Mouse (Mus musculus) fibroblast of lung, adult 2 months (primary cell): ENCODE measurements around the gene Misp.

Experiments used
- DNase-seq: peaks from one replicate; pipeline ENCODE4 v3.0.0-alpha.2; 2011; ENCODE audit warnings: low read depth

Misp gene

GRCm38 (mm10) chr10:79823011-79823410 lies 2.2 kb downstream of the Misp start:
- DNase-seq, result no peak

DNA sequence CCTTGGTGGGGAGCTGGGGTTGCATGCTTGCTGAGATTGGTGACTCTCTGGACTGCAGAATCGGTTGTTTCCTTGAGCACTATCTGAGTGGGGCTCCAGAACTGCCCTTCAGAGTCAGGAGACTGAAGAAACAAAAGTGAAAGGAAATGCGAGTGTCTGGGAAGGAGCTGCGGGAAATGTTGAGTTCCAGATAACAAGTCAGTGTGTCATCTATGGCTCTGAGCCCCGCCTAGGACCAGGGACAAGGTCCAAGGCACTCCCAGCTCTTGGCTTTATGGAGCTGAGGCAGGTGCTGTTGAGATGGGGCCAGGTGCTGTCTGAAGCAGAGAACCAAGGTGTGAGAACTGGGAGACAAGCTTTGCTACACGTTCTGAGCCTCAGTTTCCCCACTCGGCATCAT lies 3.6 kb downstream of the Misp start:
- peak; percentile 40 for DNase-seq

- no peak for DNase-seq
Observed at GRCm38 (mm10) chr10:79831583-79831982, 10.8 kb downstream of the Misp start.

DNA sequence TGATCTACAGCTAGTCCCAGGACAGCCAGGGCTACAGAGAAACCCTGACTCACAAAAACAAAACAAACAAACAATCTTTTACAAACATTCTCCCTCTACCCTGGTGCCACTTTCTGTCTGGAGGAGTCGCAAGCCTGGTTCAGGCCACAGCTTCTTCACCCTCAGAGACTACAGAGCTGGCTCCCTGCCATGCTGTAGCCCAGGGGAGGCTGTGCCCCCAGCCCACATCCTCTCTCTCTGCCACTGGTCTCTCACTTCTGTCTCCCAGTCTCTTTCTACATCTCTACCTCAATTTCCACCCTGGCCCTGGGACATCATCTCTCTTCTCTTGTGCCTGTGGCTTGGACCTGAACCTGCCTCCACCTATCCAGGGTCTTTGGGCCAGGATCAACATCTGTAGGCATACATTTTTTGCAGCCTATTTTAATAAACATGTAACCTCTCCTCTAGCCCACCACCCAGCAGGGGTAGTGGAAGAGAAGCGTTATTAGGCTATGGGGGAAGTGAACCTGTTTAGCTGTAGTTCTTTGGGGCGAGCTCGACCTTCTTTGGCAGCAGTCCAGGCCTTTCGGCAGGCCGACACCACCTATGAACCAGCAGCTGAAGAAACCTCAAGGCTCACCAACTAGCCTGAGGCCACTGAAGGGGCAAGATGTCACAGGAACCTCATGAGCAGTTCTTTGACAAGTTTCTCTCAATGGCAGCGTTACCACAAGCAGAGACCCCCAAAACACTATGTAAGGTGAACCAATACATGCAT lies 11.4 kb downstream of the Misp start:
- no peak for DNase-seq

DNA sequence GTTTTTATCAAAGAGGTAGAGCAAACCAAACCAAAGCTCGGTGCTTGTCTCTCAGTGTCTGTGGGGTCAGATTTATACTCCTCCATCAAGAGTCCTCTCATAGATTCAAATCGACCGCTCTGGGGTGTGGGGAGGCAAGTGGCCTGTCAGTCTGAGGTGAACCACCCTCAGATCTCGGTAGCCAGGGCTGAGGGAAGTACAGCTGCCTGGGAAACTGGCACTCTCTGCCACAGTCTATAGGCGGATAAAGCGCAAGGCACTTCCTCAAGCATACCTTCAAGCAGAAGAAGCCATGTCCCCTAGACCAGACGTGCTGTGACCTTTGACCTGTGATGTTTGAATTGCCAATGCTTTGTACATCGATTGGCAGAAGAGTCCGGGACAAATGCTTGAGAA lies 12.0 kb downstream of the Misp start:
- no peak for DNase-seq

DNA sequence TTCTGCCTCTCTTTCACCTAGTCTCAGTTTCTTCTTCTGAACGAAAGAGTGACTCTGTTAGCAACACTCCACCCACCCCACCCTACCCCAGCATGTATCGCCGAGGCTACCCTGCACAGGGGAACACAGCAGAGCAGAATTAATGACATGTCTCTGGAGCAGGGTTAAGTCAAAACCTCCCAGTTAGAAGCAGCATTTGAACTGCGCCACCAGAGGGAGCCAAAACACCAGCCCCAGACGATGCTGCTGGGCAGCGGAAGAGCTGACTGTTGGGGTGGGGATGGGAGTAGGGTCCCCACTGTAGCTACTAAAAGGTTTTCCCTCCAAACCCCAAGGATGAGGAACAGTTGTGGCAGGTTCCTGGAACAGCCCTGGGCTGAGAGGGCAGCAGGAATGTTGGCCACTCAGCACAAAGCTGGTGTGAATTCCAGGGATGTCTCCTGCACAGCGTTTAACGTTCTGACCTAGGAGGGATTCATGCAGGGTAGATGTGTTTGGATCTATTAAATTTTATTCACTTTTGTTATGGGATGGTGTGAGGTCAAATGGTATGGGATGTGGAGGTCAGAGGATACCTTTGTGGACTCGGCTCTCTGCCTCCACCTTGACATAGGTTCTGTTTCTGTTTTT lies 14.1 kb downstream of the Misp start:
- no peak for DNase-seq

DNA sequence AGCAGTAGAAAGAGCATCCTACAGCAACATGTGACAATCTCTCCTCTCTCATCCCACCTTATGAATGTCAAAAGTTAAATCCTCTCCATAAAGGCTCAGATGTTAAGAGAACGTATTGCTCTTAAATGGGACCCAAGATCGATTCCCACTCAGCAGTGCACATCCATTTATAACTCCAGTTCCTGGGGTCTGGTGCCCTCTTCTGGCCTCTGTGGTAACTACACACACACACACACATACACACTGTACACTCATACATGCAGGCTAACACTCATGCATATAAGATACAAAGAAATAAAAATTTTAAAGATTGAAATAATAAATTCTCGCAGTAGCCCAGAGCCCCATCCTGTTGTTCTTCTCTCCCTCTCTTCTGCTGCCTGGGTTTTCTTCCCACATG lies 16.1 kb downstream of the Misp start:
- DNase-seq, result no peak

DNA sequence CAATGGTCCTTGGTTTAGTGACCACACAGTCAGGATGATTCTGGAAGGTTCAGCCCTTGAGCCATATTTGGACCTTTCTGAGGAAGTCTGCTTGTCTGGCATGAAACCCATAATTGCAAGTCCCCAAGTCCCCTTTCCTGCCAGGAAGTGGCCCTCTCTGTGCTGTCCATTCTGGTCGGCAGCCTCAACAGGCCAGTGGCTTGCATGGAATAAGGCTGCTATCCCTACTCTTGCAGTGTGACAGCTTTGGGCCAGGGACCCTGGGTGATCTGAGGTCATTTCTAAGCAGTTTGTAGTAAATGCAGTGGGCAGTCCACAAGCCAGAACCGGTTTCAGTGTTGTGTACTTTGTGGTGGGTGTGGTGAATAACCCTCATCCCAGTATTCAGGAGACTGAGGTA lies 17.4 kb downstream of the Misp start:
- DNase-seq, result no peak

- no peak for DNase-seq
Observed at GRCm38 (mm10) chr10:79840091-79840490, 19.3 kb downstream of the Misp start.

GRCm38 (mm10) chr10:79840644-79841551 lies 20.1 kb downstream of the Misp start:
- peak; percentile 50 for DNase-seq

DNA sequence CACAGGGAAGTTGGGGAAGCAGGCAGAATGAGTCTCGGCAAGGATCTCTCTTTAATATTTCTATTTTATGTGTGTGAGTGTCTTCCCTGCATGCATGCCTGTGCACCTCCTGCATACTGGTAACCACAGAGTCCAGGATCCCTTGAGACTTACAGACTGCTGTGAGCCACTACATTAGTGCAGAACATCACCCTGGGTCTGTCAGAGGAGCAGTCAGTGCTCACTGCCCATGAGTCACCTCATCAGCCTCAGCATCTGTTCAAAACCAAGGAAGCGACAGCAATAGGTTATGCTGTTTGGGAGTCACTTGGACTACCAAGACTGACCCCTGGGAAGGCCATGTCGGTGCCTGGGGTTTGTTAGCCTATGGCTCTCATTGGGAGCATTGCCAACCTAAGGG lies 21.5 kb downstream of the Misp start:
- no peak for DNase-seq

- DNase-seq, result no peak
Observed at GRCm38 (mm10) chr10:79843476-79843875, 22.7 kb downstream of the Misp start.

- no peak for DNase-seq
Observed at GRCm38 (mm10) chr10:79846553-79846952, 25.8 kb downstream of the Misp start.

- no peak for DNase-seq
Observed at GRCm38 (mm10) chr10:79849941-79850628, 29.3 kb downstream of the Misp start.

DNA sequence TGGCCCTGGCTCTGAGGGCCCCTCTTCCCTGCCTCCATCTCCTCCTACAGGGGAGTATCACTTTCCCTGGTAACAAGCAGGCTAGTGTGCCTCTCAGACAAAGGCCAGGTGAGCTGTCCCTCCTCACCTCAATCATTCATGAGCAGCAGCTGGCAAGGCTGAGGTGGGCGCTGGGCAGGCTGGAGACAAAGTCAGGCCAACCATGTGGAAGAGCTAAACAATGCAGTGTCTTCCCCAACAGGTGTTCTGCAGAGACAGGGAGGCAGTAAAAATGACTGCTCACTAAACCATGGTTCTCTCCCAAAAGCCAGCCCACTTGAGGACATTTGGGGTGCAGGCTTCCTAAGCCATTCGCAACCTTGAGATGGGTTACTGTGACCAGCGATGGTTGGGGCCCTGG lies 30.9 kb downstream of the Misp start:
- DNase-seq, result no peak

DNA sequence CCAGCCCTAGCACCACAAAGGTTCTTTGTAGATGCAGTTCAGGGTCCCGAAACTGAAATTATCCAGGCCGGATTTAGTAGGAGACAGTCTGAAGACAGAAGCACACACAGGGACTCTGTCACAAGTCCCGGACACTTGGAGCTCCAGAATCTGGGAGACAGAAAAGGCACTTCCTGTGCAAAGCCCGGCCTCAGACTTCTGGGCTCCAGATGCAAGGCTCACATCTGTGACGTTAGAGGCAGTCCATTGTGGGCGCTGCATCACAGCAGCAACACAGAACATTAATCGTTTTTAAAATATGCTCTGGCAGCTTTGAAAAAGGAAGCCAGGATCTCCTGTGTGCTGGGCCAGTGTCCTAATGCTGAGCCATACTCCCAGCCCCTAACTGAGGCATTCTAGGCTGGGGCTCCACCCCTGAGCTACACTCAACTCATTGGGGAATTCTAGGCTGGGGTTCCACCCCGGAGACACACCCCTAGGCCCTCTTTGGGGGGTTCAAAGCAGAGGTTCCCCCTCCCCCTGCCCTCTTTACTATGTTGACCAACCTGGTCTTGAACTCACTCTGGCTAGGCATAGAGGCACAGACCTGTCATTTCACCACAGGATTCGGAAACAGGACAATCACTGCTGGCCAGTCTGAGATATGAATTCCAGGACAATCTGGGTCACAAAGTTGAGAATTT lies 31.5 kb downstream of the Misp start:
- no peak for DNase-seq

GRCm38 (mm10) chr10:79852827-79853226 lies 32.0 kb downstream of the Misp start:
- no peak for DNase-seq

- peak; percentile 71 for DNase-seq
Observed at GRCm38 (mm10) chr10:79853392-79853791, 32.6 kb downstream of the Misp start.

GRCm38 (mm10) chr10:79853860-79854795 lies 33.3 kb downstream of the Misp start, which contains the start of gene Ptbp1:
Gene Ptbp1, plus strand, starts transcription at chr10:79854427.
- peak; percentile 100 for DNase-seq

GRCm38 (mm10) chr10:79854801-79855541 lies 34.2 kb downstream of the Misp start:
- DNase-seq, result no peak
